In genomic region chr8:73016303-73016702, GRCm38 (mm10) we compare ENCODE assay signal across 17 mouse cellular contexts.
DNase-seq lines count a peak whose midpoint lies in the region; ATAC-seq and TF ChIP-seq lines count a peak whose summit lies in the region.
"Had no signal": no experiment of that assay in that cellular context is flagged by ENCODE, and none has a peak within 500 bp of the region (broad histone marks: within the 10 kb centered on the region; RNA-seq: fewer than 3 reads in every experiment).

No protein-coding gene starts in this region.

- no peak for DNase-seq in forebrain, postnatal 0 days
- no peak for DNase-seq in Patski (ENCODE audit: low read depth, low spot score)
- no peak for DNase-seq in lung, adult 18-20 months
- DNase-seq: adrenal gland, adult 8-10 months; adrenal gland, postnatal 14 days; adrenal gland, postnatal 36 days; cerebellum, adult 11-12 months; cerebellum, adult 2 months; cerebellum, adult 9-10 months; cerebellum, postnatal 25 days had no signal

- no peak overlapping the region for H3K9ac ChIP-seq in forebrain, postnatal 0 days
- H3K9ac ChIP-seq in forebrain, embryonic 15.5 days (replicated peaks): no peak overlapping the region
- H3K9ac ChIP-seq in hindbrain, embryonic 16.5 days (ENCODE audit: low read depth, low read length): no peak overlapping the region
- no peak overlapping the region for H3K9ac ChIP-seq in hindbrain, embryonic 13.5 days
- H3K9ac ChIP-seq: embryonic facial prominence, embryonic 12.5 days had no signal

- CTCF ChIA-PET in Patski (lab: Charles Lee): interaction anchor here (0.7 to 1.4 kb wide), 2 partner anchors 22 to 44 kb away, joined by 3 read pairs; no protein-coding TSS in a partner anchor

- H3K36me3 ChIP-seq in forebrain, postnatal 0 days (ENCODE audit: insufficient read depth): no peaks in the 10 kb centered on the region
- H3K36me3 ChIP-seq in forebrain, embryonic 15.5 days: no peaks in the 10 kb centered on the region
- no peaks in the 10 kb centered on the region for H3K36me3 ChIP-seq in hindbrain, embryonic 16.5 days (ENCODE audit: control insufficient read depth, insufficient read depth, low read length)
- H3K36me3 ChIP-seq in hindbrain, embryonic 13.5 days: no peaks in the 10 kb centered on the region
- H3K36me3 ChIP-seq: embryonic facial prominence, embryonic 10.5 days; embryonic facial prominence, embryonic 12.5 days had no signal

- ATAC-seq in forebrain, postnatal 0 days: 0 out of 2 replicates have a peak, but pooled peaks have one; percentile 17
- no peak; the same call in 1 of the 2 replicates for ATAC-seq in forebrain, embryonic 15.5 days (replicated peaks)
- peak; percentile 59 for ATAC-seq in hindbrain, embryonic 16.5 days
- no peak for ATAC-seq in hindbrain, embryonic 13.5 days (ENCODE audit: low FRiP score)
- ATAC-seq in Patski: peak; percentile 55
- ATAC-seq: activated CD4-positive, CD25-positive, alpha-beta regulatory T cell, adult 4 months; forebrain, embryonic 14.5 days had no signal

- H3K4me1 ChIP-seq in forebrain, postnatal 0 days (ENCODE audit: insufficient read depth): no peaks in the 10 kb centered on the region
- 0 out of 2 replicates have a peak, but pooled peaks cover 3% of the 10 kb centered on the region for H3K4me1 ChIP-seq in forebrain, embryonic 15.5 days
- H3K4me1 ChIP-seq in hindbrain, embryonic 16.5 days (ENCODE audit: control insufficient read depth, insufficient read depth, low read depth, low read length): no peaks in the 10 kb centered on the region
- no peaks in the 10 kb centered on the region for H3K4me1 ChIP-seq in hindbrain, embryonic 13.5 days (replicated peaks)
- H3K4me1 ChIP-seq: embryonic facial prominence, embryonic 10.5 days; embryonic facial prominence, embryonic 12.5 days had no signal

- POLR2A ChIA-PET in Patski (lab: Charles Lee): no interaction called here

- H3K4me2 ChIP-seq in forebrain, postnatal 0 days (ENCODE audit: low read depth): no peak overlapping the region
- no peak overlapping the region for H3K4me2 ChIP-seq in forebrain, embryonic 15.5 days (replicated peaks)
- H3K4me2 ChIP-seq in hindbrain, embryonic 16.5 days (ENCODE audit: low read length): no peak overlapping the region
- no peak overlapping the region for H3K4me2 ChIP-seq in hindbrain, embryonic 13.5 days
- H3K4me2 ChIP-seq: embryonic facial prominence, embryonic 12.5 days had no signal

- no peaks in the 10 kb centered on the region for H3K9me3 ChIP-seq in forebrain, postnatal 0 days (ENCODE audit: low read length)
- H3K9me3 ChIP-seq in forebrain, embryonic 15.5 days: no peaks in the 10 kb centered on the region
- H3K9me3 ChIP-seq in hindbrain, embryonic 16.5 days (ENCODE audit: control insufficient read depth, low read length): no peaks in the 10 kb centered on the region
- H3K9me3 ChIP-seq in hindbrain, embryonic 13.5 days: no peaks in the 10 kb centered on the region
- H3K9me3 ChIP-seq: embryonic facial prominence, embryonic 10.5 days; embryonic facial prominence, embryonic 12.5 days had no signal

- in situ Hi-C loops in Patski (cut with MboI; ENCODE audit: low pct_unique_long_range_greater_than_20kb): no loop called here

- no peaks in the 10 kb centered on the region for H3K27me3 ChIP-seq in forebrain, postnatal 0 days (ENCODE audit: insufficient read depth, low read length)
- no peaks in the 10 kb centered on the region for H3K27me3 ChIP-seq in forebrain, embryonic 15.5 days
- no peaks in the 10 kb centered on the region for H3K27me3 ChIP-seq in hindbrain, embryonic 16.5 days (replicated peaks; ENCODE audit: control insufficient read depth, insufficient read depth, low read length)
- H3K27me3 ChIP-seq in hindbrain, embryonic 13.5 days: no peaks in the 10 kb centered on the region
- H3K27me3 ChIP-seq in Patski: no peaks in the 10 kb centered on the region
- H3K27me3 ChIP-seq: embryonic facial prominence, embryonic 12.5 days had no signal

- 71% methylated on average over 2 of the region's 2 CpGs for WGBS in forebrain, postnatal 0 days
- WGBS in forebrain, embryonic 15.5 days: 80% methylated on average over 2 of the region's 2 CpGs
- 81% methylated on average over 2 of the region's 2 CpGs for WGBS in hindbrain, embryonic 16.5 days
- 96% methylated on average over 2 of the region's 2 CpGs for WGBS in hindbrain, embryonic 13.5 days

- H3K27ac ChIP-seq in forebrain, postnatal 0 days (ENCODE audit: low read depth, low read length): no peak overlapping the region
- H3K27ac ChIP-seq in forebrain, embryonic 15.5 days (replicated peaks): no peak overlapping the region
- H3K27ac ChIP-seq in hindbrain, embryonic 16.5 days (ENCODE audit: low read depth, low read length): no peak overlapping the region
- H3K27ac ChIP-seq in hindbrain, embryonic 13.5 days: no peak overlapping the region
- H3K27ac ChIP-seq: embryonic facial prominence, embryonic 10.5 days; embryonic facial prominence, embryonic 12.5 days had no signal

- no peak overlapping the region for H3K4me3 ChIP-seq in forebrain, postnatal 0 days (ENCODE audit: low read depth, low read length)
- no peak overlapping the region for H3K4me3 ChIP-seq in forebrain, embryonic 15.5 days
- no peak overlapping the region for H3K4me3 ChIP-seq in hindbrain, embryonic 16.5 days (ENCODE audit: low read length)
- H3K4me3 ChIP-seq in hindbrain, embryonic 13.5 days: no peak overlapping the region
- H3K4me3 ChIP-seq: embryonic facial prominence, embryonic 10.5 days; embryonic facial prominence, embryonic 12.5 days had no signal

- no peak for TF ChIP-seq CTCF in forebrain, postnatal 0 days (IDR thresholded peaks at IDR 0.05; ENCODE audit: low read depth)
- no peak for TF ChIP-seq CTCF in Patski (IDR thresholded peaks at IDR 0.05)

Comparison
In these comparisons a context has a peak if more than half of its experiments do, and no peak if none do; other contexts are left out.
1. ATAC-seq: peak in forebrain, postnatal 0 days (single experiment), hindbrain, embryonic 16.5 days (single experiment) and Patski (single experiment); none in forebrain, embryonic 15.5 days (single experiment) and hindbrain, embryonic 13.5 days (single experiment).